Mouse (Mus musculus): ENCODE results near the gene Yeats2.

GRCm38 (mm10) chr16:20144568-20144967, 3.7 kb downstream of the Yeats2 start:
- TF ChIP-seq TAL1 (conservative IDR thresholded peaks at IDR 0.05; ENCODE audit: low read depth, low read length) (no peak), CTCF (IDR thresholded peaks at IDR 0.05; ENCODE audit: low read depth, low read length) (no peak)
